Mouse (Mus musculus) ES-E14 (cell line): ENCODE data around the gene E2f2.

Experiments
- CHD2 ChIP-seq: IDR thresholded peaks from 2 replicates; pipeline ENCODE4 v1.6.1; 2014; ENCODE audit warnings: mild to moderate bottlenecking, low read depth, low read length, inconsistent platforms
- MAFK ChIP-seq: IDR thresholded peaks from 2 replicates; pipeline ENCODE4 v1.6.1; 2014; ENCODE audit warnings: mild to moderate bottlenecking, low read depth, low read length, inconsistent platforms; ENCODE audit not compliant: insufficient read depth
- ZC3H11A ChIP-seq: IDR thresholded peaks from 2 replicates; pipeline ENCODE4 v1.6.1; 2012; ENCODE audit warnings: low read depth, mild to moderate bottlenecking, inconsistent platforms, low read length, borderline replicate concordance
- ZNF384 ChIP-seq: IDR thresholded peaks from 2 replicates; pipeline ENCODE4 v1.6.1; 2012; ENCODE audit warnings: low read depth, low read length, inconsistent platforms

DNA sequence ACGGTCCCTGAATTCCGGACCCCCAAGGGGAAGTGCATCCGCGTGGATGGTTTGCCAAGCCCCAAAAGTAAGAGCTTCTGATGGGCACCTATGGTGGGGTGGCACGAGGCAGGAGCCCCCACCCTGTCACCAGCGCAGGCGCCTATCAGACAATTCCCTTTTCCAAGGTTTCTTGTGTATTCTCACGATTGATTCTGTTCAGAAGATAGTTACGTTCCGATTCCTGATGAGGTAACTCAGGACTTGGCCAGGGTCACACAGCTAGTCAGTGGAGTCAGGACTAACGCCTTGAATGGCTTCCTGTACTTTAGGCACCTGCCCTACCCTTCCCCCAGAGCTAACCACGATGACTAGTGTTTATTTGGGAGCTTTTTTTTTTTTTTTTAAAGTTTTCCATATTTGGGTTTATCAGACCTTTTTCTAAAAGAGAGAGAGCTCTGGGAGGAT is 6.3 kb downstream of the E2f2 start:
- TF ChIP-seq MAFK, result no peak
- TF ChIP-seq ZC3H11A, result no peak
- TF ChIP-seq CHD2, result no peak
- no peak for TF ChIP-seq ZNF384
